ENCODE assay signal across 1 mouse cellular context in the genomic region with DNA sequence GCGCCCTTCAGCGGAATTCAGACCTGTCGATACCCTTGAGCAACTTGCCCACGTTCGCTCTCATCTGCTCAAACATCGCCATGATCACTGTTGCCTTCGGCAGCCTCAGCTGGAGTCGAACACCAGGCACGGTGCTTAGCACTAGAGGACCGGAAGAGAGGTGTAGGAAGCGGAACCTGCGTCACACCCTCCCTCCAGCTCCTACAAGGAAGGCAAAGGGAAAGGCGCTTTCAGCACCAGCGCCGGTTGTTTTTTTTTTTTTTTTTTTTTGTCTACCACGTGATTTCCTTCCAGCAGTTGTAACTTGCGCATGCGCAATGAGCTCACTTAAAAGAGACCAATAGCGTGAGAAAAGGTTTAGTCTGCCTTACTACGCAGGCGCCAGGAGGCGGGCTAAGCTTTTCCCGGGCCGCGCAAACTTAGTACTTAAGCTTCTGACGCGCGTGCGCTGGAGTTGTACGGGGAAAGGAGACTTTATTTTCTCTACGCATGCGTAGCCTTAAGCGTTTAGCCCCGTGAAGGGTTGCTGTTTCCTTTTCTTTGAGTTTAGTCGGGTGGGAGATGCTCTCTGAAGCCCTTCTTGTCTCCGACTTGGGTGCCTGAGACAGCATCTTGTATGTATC.
A peak's percentile ranks its signal among the peaks of the same experiment; 100 is the strongest.
TF ChIP-seq lines count a peak whose summit lies in the region.

A gene (minus strand): TSS at position 214 of the 623 bp plus-strand sequence.
A gene (plus strand): TSS at position 400 of the 623 bp plus-strand sequence.

TF ChIP-seq in myocyte, 11 proteins besides CTCF, POLR2A, EP300 and RAD21 (continued from another document):
- no peak for TF ChIP-seq REST (IDR thresholded peaks at IDR 0.05; ENCODE audit: insufficient read depth, insufficient read length)
- no peak for TF ChIP-seq TCF3 (IDR thresholded peaks at IDR 0.05; ENCODE audit: insufficient read length, low read depth)
- peak; percentile 82 for TF ChIP-seq E2F4 (IDR thresholded peaks at IDR 0.05; ENCODE audit: insufficient read depth)
- TF ChIP-seq MYOD1 (IDR thresholded peaks at IDR 0.05; ENCODE audit: control insufficient read depth in 1 of 3, insufficient read length in 2 of 3, low read depth in 2 of 3), result no peak
- no peak for TF ChIP-seq TCF12 (IDR thresholded peaks at IDR 0.05; ENCODE audit: insufficient read depth, poor library complexity, severe bottlenecking)
- TF ChIP-seq CEBPB (IDR thresholded peaks at IDR 0.05; ENCODE audit: insufficient read depth, poor library complexity, severe bottlenecking), result no peak
